Mouse (Mus musculus): ENCODE data around the gene Apoc1. TPM values are rescaled to one million over a fixed set of nuclear protein-coding genes. Genes with fewer than 3 reads are reported as not detected.

Gene Apoc1
- polyA plus RNA-seq (2014; fragmentation: Nextera tagmentation; extraction: Ambion mirVana): 1.7 and 2.0 TPM in 2 replicates

DNA sequence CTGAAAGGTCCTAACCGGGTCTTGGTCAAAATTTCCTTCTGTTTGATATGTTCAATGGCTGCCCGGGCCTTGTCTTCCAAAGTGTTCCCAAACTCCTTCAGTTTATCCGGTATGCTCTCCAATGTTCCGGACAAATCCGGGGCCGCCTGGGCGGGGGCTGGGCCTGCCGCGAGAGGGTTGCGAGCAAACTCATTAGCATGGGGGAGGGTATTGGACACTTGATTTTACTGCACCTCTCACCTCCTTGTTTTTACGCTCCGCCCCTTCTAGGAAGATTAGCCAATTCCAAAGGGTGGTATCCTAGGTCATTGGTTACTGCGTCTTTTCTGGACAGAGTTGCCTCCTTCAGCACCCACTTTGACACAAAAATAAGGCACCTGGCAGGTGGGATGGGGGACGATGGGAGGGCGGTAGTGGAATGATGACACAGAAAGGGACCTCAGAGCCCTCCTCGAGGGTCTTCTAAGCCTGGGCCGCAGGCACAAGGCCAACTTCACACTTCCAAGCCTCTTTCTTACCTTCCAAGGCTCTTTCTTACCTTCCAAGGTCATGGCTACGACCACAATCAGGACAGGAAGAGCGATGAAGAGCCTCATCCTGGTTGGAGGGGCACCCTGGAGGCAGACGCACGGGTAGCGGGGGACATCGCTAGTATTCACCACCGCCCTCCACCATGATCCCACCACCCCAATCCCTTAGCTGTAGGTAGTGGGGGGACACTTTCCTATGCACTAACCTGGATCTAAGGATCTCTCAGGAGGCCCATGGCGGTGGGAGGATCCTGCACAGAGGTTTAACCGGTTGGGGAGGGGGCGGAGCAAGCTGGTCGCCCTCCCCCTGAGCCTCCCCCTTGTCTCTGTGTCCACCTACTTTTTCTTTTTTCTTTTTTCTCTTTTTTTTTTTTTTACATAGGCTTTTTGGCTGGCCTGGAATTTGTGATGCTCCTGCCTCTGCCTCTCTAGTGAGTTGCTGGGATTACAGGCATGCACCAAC lies at the start of gene Apoc1:
Gene Apoc1, minus strand, starts transcription at position 788 of the 993 bp plus-strand sequence.
- Histone ChIP-seq H3K4me3 (replicated peaks; ENCODE audit: low read depth, low read length) (no peak within 1 kb of the TSS), H3K4me2 (ENCODE audit: low read length) (no peak within 1 kb of the TSS), H3K27ac (replicated peaks; ENCODE audit: low read depth, low read length) (no peak within 1 kb of the TSS), H3K9ac (replicated peaks; ENCODE audit: low read length) (no peak within 1 kb of the TSS), H3K9me3 (ENCODE audit: control insufficient read depth, low read length) (no peaks in the 10 kb centered on the region), H3K27me3 (ENCODE audit: control insufficient read depth, insufficient read depth, low read length) (no peaks in the 10 kb centered on the region), H3K36me3 (ENCODE audit: control insufficient read depth, insufficient read depth, low read length) (no peaks in the 10 kb centered on the region), H3K4me1 (ENCODE audit: control insufficient read depth, insufficient read depth, low read length) (no peaks in the 10 kb centered on the region)
- 45% methylated on average over 28 of the region's 28 CpGs for WGBS
- DNase-seq: no peak
- no peak for ATAC-seq (ENCODE audit: low FRiP score, low TSS enrichment)

DNA sequence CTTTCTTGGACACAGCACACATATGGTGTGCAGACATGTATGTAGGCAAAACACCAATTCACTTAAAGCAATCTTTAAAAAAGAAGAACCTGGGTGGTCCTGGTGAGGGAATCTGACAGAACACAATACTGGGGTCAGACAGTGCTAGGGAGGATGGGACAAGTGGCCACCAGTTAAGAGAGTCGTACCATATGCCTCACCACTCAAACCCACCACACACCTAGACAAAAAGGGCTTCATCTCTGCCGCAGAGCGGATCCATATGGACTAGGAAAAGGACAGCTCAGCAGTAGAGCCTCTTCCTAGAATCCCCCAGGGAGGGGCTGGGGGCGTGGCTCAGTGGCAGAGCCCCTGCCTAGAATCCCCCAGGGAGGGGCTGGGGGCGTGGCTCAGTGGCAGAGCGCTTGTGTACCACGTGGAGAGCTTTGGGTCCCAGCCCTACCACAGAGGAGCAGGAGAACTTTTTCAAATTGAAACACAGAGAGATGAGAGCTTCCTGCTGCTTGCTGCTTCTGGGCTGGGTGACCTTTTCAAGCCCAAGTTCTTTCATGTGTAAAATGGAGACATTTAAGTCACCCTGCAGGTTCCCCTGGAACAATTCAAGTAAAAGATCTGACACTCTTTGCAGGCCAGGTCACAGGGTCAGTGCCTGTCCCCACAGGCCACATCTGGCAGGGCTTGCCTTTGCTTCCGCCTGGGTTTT lies 49.0 kb upstream of the Apoc1 start:
- 9% methylated on average over 8 of the region's 8 CpGs for WGBS
- peak; percentile 3 for DNase-seq
- peaks cover 2% of the 10 kb centered on the region for H3K4me1 ChIP-seq (ENCODE audit: control insufficient read depth, insufficient read depth, low read length)
- no peaks in the 10 kb centered on the region for H3K9me3 ChIP-seq (ENCODE audit: control insufficient read depth, low read length)
- no peak overlapping the region for H3K4me2 ChIP-seq (ENCODE audit: low read length)
- no peak overlapping the region for H3K4me3 ChIP-seq (replicated peaks; ENCODE audit: low read depth, low read length)
- H3K36me3 ChIP-seq (ENCODE audit: control insufficient read depth, insufficient read depth, low read length): peaks cover 30% of the 10 kb centered on the region
- H3K27me3 ChIP-seq (ENCODE audit: control insufficient read depth, insufficient read depth, low read length): no peaks in the 10 kb centered on the region
- no peak for ATAC-seq (ENCODE audit: low FRiP score, low TSS enrichment)
- no peak overlapping the region for H3K27ac ChIP-seq (replicated peaks; ENCODE audit: low read depth, low read length)
- H3K9ac ChIP-seq (replicated peaks; ENCODE audit: low read length): no peak overlapping the region

DNA sequence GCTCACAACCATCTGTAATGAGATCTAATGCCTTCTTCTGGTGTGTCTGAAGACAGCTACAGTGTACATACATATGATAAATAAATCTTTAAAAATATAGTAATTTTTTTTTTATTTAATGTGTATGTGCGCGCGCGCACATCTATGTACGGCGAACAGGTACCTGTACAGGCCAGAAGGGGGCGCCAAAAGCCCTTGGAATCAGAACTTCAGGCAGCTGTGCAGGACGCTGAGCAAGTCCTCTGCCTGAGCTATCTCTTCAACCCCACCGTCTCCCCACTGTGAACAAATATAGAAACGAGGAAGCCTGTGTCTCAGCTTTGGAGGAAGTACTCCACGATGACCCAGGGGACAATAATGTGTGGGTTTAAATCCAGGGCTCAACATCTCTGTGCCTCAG lies 47.8 kb upstream of the Apoc1 start:
- H3K27ac ChIP-seq (replicated peaks; ENCODE audit: low read depth, low read length): no peak overlapping the region
- no peaks in the 10 kb centered on the region for H3K27me3 ChIP-seq (ENCODE audit: control insufficient read depth, insufficient read depth, low read length)
- WGBS: 91% methylated on average over 11 of the region's 11 CpGs
- no peak overlapping the region for H3K4me2 ChIP-seq (ENCODE audit: low read length)
- H3K36me3 ChIP-seq (ENCODE audit: control insufficient read depth, insufficient read depth, low read length): peaks cover 37% of the 10 kb centered on the region
- no peak overlapping the region for H3K4me3 ChIP-seq (replicated peaks; ENCODE audit: low read depth, low read length)
- DNase-seq (no peak), ATAC-seq (ENCODE audit: low FRiP score, low TSS enrichment) (no peak)
- no peaks in the 10 kb centered on the region; the same call in 1 of the 2 replicates for H3K4me1 ChIP-seq (ENCODE audit: control insufficient read depth, insufficient read depth, low read length)
- H3K9me3 ChIP-seq (ENCODE audit: control insufficient read depth, low read length): no peaks in the 10 kb centered on the region
- H3K9ac ChIP-seq (replicated peaks; ENCODE audit: low read length): no peak overlapping the region

DNA sequence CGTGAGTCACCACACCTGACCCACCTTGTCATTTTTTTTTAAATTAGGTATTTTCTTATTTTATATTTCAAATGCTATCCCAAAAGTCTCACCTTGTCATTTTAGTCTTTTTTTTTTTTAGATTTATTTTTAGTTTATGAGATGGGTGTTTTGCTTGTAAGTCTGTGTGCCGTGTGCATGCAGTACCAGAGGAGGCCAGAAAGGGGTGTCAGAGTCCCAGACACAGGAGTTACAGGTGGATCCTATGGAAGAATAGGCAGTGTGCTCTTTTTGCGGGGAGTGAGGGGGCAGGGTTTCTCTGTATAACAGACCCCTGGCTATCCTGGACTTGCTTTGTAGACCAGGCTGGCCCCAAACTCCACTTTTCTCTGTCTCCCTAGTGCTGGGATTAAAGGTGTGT lies 46.3 kb upstream of the Apoc1 start:
- no peaks in the 10 kb centered on the region for H3K9me3 ChIP-seq (ENCODE audit: control insufficient read depth, low read length)
- no peak overlapping the region for H3K27ac ChIP-seq (replicated peaks; ENCODE audit: low read depth, low read length)
- H3K36me3 ChIP-seq (ENCODE audit: control insufficient read depth, insufficient read depth, low read length): peaks cover 43% of the 10 kb centered on the region
- H3K27me3 ChIP-seq (ENCODE audit: control insufficient read depth, insufficient read depth, low read length): no peaks in the 10 kb centered on the region
- DNase-seq (no peak), ATAC-seq (ENCODE audit: low FRiP score, low TSS enrichment) (no peak)
- no peak overlapping the region for H3K9ac ChIP-seq (replicated peaks; ENCODE audit: low read length)
- H3K4me1 ChIP-seq (ENCODE audit: control insufficient read depth, insufficient read depth, low read length): no peaks in the 10 kb centered on the region
- 90% methylated on average over 3 of the region's 3 CpGs for WGBS
- H3K4me3 ChIP-seq (replicated peaks; ENCODE audit: low read depth, low read length): no peak overlapping the region
- H3K4me2 ChIP-seq (ENCODE audit: low read length): no peak overlapping the region

DNA sequence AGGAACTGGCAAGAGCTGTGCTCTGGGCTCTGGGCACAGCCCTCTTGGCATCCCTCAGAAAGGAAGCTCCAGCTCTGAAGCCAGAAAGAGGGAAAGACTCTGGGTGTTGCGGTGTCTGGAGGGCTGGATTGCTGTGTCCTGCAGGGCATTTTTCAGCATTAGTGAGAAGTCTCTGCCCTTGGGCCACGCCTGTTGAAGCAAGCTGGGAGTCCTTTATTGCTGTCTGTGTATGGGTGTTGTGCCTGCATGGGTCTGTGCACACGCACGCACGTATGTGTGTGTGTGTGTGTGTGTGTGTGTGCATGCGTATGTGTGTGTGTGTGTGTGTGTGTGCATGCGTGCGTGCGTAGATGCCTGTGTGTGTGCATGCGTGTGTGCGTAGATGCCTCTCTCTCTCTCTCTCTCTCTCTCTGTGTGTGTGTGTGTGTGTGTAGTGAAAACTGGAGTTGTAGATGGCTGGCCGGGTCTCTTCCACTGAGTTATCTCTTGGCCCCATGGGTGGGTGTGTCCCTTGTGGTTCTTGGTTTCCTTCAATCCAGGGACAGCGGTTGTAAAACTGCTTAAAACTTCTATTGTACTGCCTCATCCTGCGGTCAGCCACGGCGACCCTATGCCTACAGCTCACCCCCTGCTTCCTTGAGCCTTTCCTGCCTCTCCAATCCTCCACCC lies 44.1 kb upstream of the Apoc1 start:
- WGBS: 93% methylated on average over 16 of the region's 16 CpGs
- ATAC-seq (ENCODE audit: low FRiP score, low TSS enrichment) (no peak), DNase-seq (no peak)
- H3K4me3 ChIP-seq (replicated peaks; ENCODE audit: low read depth, low read length): no peak overlapping the region
- no peaks in the 10 kb centered on the region for H3K4me1 ChIP-seq (ENCODE audit: control insufficient read depth, insufficient read depth, low read length)
- H3K9me3 ChIP-seq (ENCODE audit: control insufficient read depth, low read length): no peaks in the 10 kb centered on the region
- H3K4me2 ChIP-seq (ENCODE audit: low read length): no peak overlapping the region
- H3K36me3 ChIP-seq (ENCODE audit: control insufficient read depth, insufficient read depth, low read length): peaks cover 56% of the 10 kb centered on the region
- no peak overlapping the region for H3K9ac ChIP-seq (replicated peaks; ENCODE audit: low read length)
- no peaks in the 10 kb centered on the region for H3K27me3 ChIP-seq (ENCODE audit: control insufficient read depth, insufficient read depth, low read length)
- no peak overlapping the region for H3K27ac ChIP-seq (replicated peaks; ENCODE audit: low read depth, low read length)

DNA sequence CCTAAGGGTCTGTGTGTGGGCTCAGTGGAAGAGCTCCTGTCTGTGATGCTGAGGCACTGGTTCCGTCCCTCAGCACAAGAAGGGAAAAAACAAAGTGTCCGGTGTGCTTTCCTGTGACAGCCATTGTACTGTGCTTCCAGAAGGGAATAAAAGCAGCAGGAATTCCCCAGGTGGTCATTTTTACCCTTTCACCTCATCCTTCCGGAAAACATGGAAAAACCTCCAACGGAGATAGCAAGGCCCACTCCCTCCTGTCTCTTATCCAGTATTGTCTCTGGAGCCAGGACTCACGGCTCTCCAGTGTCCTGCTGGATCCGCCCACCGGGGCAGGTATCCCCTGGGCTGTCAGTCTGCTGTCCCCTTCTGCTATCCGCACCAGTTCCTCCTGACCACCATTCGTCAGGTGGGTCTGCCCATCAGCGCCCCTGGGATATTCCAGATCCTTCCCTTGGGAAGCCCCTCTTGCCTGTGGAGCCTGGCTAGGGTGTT lies 41.8 kb upstream of the Apoc1 start:
- Histone ChIP-seq H3K27ac (replicated peaks; ENCODE audit: low read depth, low read length) (no peak overlapping the region), H3K4me3 (replicated peaks; ENCODE audit: low read depth, low read length) (no peak overlapping the region), H3K4me2 (ENCODE audit: low read length) (no peak overlapping the region), H3K27me3 (ENCODE audit: control insufficient read depth, insufficient read depth, low read length) (no peaks in the 10 kb centered on the region), H3K9me3 (ENCODE audit: control insufficient read depth, low read length) (no peaks in the 10 kb centered on the region), H3K36me3 (ENCODE audit: control insufficient read depth, insufficient read depth, low read length) (peaks cover 79% of the 10 kb centered on the region), H3K9ac (replicated peaks; ENCODE audit: low read length) (no peak overlapping the region), H3K4me1 (ENCODE audit: control insufficient read depth, insufficient read depth, low read length) (no peaks in the 10 kb centered on the region)
- ATAC-seq (ENCODE audit: low FRiP score, low TSS enrichment) (no peak), DNase-seq (no peak)
- 91% methylated on average over 10 of the region's 10 CpGs for WGBS

DNA sequence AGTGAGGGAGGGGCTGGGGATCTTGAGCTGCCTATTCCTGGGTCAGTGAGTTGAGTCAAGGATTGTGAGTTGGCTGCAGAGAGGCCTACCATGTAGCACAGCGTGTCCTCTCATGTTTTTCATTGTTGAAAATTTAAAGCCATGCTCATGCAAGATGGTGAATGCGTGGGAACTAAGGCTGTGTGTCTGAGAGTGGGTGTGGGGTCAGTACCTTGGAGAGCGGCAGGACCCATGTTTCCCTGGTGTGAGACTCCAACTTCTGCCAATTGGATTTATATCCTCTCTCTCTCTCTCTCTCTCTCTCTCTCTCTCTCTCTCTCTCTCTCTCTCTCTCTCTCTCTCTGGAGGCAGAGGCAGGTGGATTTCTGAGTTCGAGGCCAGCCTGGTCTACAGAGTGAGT lies 34.1 kb upstream of the Apoc1 start:
- ATAC-seq (ENCODE audit: low FRiP score, low TSS enrichment) (no peak), DNase-seq (no peak)
- no peak overlapping the region for H3K4me3 ChIP-seq (replicated peaks; ENCODE audit: low read depth, low read length)
- no peak overlapping the region for H3K27ac ChIP-seq (replicated peaks; ENCODE audit: low read depth, low read length)
- H3K4me2 ChIP-seq (ENCODE audit: low read length): no peak overlapping the region
- H3K4me1 ChIP-seq (ENCODE audit: control insufficient read depth, insufficient read depth, low read length): no peaks in the 10 kb centered on the region
- WGBS: 96% methylated on average over 4 of the region's 4 CpGs
- H3K36me3 ChIP-seq (ENCODE audit: control insufficient read depth, insufficient read depth, low read length): peaks cover 88% of the 10 kb centered on the region
- H3K27me3 ChIP-seq (ENCODE audit: control insufficient read depth, insufficient read depth, low read length): no peaks in the 10 kb centered on the region
- H3K9ac ChIP-seq (replicated peaks; ENCODE audit: low read length): no peak overlapping the region
- H3K9me3 ChIP-seq (ENCODE audit: control insufficient read depth, low read length): no peaks in the 10 kb centered on the region

DNA sequence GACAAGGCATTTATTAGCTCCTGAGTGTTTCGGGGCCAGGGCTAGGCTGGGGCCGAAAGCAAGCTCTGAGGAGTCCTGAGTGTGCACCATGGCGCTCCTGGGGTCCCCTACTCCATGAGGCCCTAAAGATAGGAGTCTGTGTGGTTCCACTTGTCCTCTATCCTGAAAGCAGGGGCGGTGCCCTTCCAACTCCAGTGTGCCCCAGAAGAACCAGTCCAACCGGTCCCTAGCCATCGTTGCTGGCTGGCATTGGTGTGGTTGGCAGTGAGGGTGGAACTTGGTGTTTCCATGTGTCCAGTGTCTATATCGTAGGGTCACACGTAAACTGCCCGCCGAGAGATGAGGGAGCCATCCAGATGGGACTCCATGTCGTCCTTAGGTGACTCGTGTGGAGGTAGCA lies 31.7 kb upstream of the Apoc1 start:
- WGBS: 94% methylated on average over 12 of the region's 12 CpGs
- DNase-seq (no peak), ATAC-seq (ENCODE audit: low FRiP score, low TSS enrichment) (no peak)
- H3K27ac ChIP-seq (replicated peaks; ENCODE audit: low read depth, low read length): no peak overlapping the region
- H3K4me2 ChIP-seq (ENCODE audit: low read length): no peak overlapping the region
- peaks cover 67% of the 10 kb centered on the region for H3K36me3 ChIP-seq (ENCODE audit: control insufficient read depth, insufficient read depth, low read length)
- H3K4me1 ChIP-seq (ENCODE audit: control insufficient read depth, insufficient read depth, low read length): no peaks in the 10 kb centered on the region
- no peak overlapping the region for H3K4me3 ChIP-seq (replicated peaks; ENCODE audit: low read depth, low read length)
- peaks cover 6% of the 10 kb centered on the region; the same call in 1 of the 2 replicates for H3K9me3 ChIP-seq (ENCODE audit: control insufficient read depth, low read length)
- no peaks in the 10 kb centered on the region for H3K27me3 ChIP-seq (ENCODE audit: control insufficient read depth, insufficient read depth, low read length)
- H3K9ac ChIP-seq (replicated peaks; ENCODE audit: low read length): no peak overlapping the region
